Mouse (Mus musculus): ENCODE results near the gene Olfr1152. TPM values are rescaled to one million over a fixed set of nuclear protein-coding genes. Genes with fewer than 3 reads are reported as not detected.

Gene Olfr1152
- polyA plus RNA-seq, 1 experiment = not detected

DNA sequence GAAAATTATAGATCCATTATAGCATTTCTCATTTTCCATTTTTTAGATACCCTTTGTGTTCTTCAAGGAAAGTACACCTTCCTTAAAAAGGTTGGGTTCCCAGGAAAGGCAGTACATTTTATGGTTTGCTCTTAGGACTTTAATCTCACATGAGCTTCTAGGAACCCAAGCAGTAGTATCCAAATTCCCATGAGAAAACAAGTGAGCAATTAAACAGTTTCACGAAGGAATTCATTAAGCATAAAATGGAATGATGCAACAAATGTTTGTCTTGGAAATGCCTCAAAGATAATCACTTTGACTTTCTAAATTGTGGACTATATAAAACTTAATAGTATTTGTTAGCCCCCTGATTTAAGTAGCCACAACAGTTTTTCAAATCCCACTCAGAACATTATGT, 38.8 kb downstream of the Olfr1152 start, which contains the start of gene Olfr1154:
Gene Olfr1154 (minus strand): TSS at position 101 of the 400 bp plus-strand sequence.
- TF ChIP-seq MYOD1 (IDR thresholded peaks at IDR 0.05; ENCODE audit: control insufficient read depth in 1 of 3, insufficient read length in 2 of 3, low read depth in 2 of 3) (no peak), TCF3 (IDR thresholded peaks at IDR 0.05; ENCODE audit: insufficient read length, low read depth) (no peak), POLR2AphosphoS2 (IDR thresholded peaks at IDR 0.05; ENCODE audit: insufficient read length, low read depth) (no peak), USF1 (IDR thresholded peaks at IDR 0.05; ENCODE audit: low read depth) (no peak), POLR2A (IDR thresholded peaks at IDR 0.05; ENCODE audit: insufficient read length, low read depth) (no peak), E2F4 (IDR thresholded peaks at IDR 0.05; ENCODE audit: insufficient read depth) (no peak), MYOG (IDR thresholded peaks at IDR 0.05; ENCODE audit: control insufficient read depth in 1 of 3, insufficient read depth in 1 of 3, insufficient read length in 2 of 3, low read depth in 2 of 3) (no peak), CEBPB (IDR thresholded peaks at IDR 0.05; ENCODE audit: insufficient read depth, poor library complexity, severe bottlenecking) (no peak), TCF12 (IDR thresholded peaks at IDR 0.05; ENCODE audit: insufficient read depth, poor library complexity, severe bottlenecking) (no peak), MAX (IDR thresholded peaks at IDR 0.05; ENCODE audit: low read depth) (no peak), SRF (IDR thresholded peaks at IDR 0.05; ENCODE audit: control insufficient read depth, insufficient read length, low read depth) (no peak), REST (IDR thresholded peaks at IDR 0.05; ENCODE audit: insufficient read depth, insufficient read length) (no peak)
- Histone ChIP-seq H3K36me3 (ENCODE audit: control insufficient read depth, insufficient read depth) (no peaks in the 10 kb centered on the region), H3K79me2 (ENCODE audit: control insufficient read depth, insufficient read depth) (no peaks in the 10 kb centered on the region), H3ac (ENCODE audit: control insufficient read depth, insufficient read length) (no peak within 1 kb of the TSS), H3K4me2 (ENCODE audit: low read depth) (no peak within 1 kb of the TSS), H3K27me3 (ENCODE audit: control insufficient read depth, insufficient read depth, insufficient read length) (no peaks in the 10 kb centered on the region), H3K4me3 (no peak within 1 kb of the TSS)

Other genes with a start within 250 kb of the Olfr1152 start
- not detected for gene Olfr1131, start 239.4 kb upstream of the Olfr1152 start, polyA plus RNA-seq (2012; fragmentation: generic; extraction: Trizol)
- not detected for gene Olfr1132, start 229.0 kb upstream of the Olfr1152 start, polyA plus RNA-seq (2012; fragmentation: generic; extraction: Trizol)
- gene Olfr1133, start 219.1 kb upstream of the Olfr1152 start, polyA plus RNA-seq (2012; fragmentation: generic; extraction: Trizol) = not detected
- gene Olfr1134, start 208.0 kb upstream of the Olfr1152 start, polyA plus RNA-seq (2012; fragmentation: generic; extraction: Trizol) = not detected
- gene Olfr1135, start 192.8 kb upstream of the Olfr1152 start, polyA plus RNA-seq (2012; fragmentation: generic; extraction: Trizol) = not detected
- gene Olfr1136, start 172.5 kb upstream of the Olfr1152 start, polyA plus RNA-seq (2012; fragmentation: generic; extraction: Trizol) = not detected
- gene Olfr1137, start 153.3 kb upstream of the Olfr1152 start, polyA plus RNA-seq (2012; fragmentation: generic; extraction: Trizol) = not detected
- gene Olfr1138, start 126.5 kb upstream of the Olfr1152 start, polyA plus RNA-seq (2012; fragmentation: generic; extraction: Trizol) = not detected
- gene Olfr1140, start 122.7 kb upstream of the Olfr1152 start, polyA plus RNA-seq (2012; fragmentation: generic; extraction: Trizol) = not detected
- gene Olfr1141, start 112.5 kb upstream of the Olfr1152 start, polyA plus RNA-seq (2012; fragmentation: generic; extraction: Trizol) = not detected
- gene Olfr152, start 87.0 kb upstream of the Olfr1152 start, polyA plus RNA-seq (2012; fragmentation: generic; extraction: Trizol) = not detected
- gene Olfr1143, start 65.9 kb upstream of the Olfr1152 start, polyA plus RNA-seq (2012; fragmentation: generic; extraction: Trizol) = not detected
- gene Olfr1145, start 56.7 kb upstream of the Olfr1152 start, polyA plus RNA-seq (2012; fragmentation: generic; extraction: Trizol) = not detected
- not detected for gene Olfr1148, start 36.0 kb upstream of the Olfr1152 start, polyA plus RNA-seq (2012; fragmentation: generic; extraction: Trizol)
- gene Olfr1150-ps1, start 22.5 kb upstream of the Olfr1152 start, polyA plus RNA-seq (2012; fragmentation: generic; extraction: Trizol) = not detected
- not detected for gene Olfr1151, start 10.6 kb upstream of the Olfr1152 start, polyA plus RNA-seq (2012; fragmentation: generic; extraction: Trizol)
- not detected for gene Olfr1153, start 28.5 kb downstream of the Olfr1152 start, polyA plus RNA-seq (2012; fragmentation: generic; extraction: Trizol)
- gene Olfr1154, start 38.7 kb downstream of the Olfr1152 start, polyA plus RNA-seq (2012; fragmentation: generic; extraction: Trizol) = not detected
- gene Olfr1155, start 78.6 kb downstream of the Olfr1152 start, polyA plus RNA-seq (2012; fragmentation: generic; extraction: Trizol) = not detected
- not detected for gene Olfr1156, start 86.6 kb downstream of the Olfr1152 start, polyA plus RNA-seq (2012; fragmentation: generic; extraction: Trizol)
- not detected for gene Olfr1157, start 101.8 kb downstream of the Olfr1152 start, polyA plus RNA-seq (2012; fragmentation: generic; extraction: Trizol)
- not detected for gene Olfr74, start 108.2 kb downstream of the Olfr1152 start, polyA plus RNA-seq (2012; fragmentation: generic; extraction: Trizol)
- not detected for gene Olfr1158, start 123.6 kb downstream of the Olfr1152 start, polyA plus RNA-seq (2012; fragmentation: generic; extraction: Trizol)
- gene Olfr1160, start 141.8 kb downstream of the Olfr1152 start, polyA plus RNA-seq (2012; fragmentation: generic; extraction: Trizol) = not detected
- gene Olfr1161, start 156.3 kb downstream of the Olfr1152 start, polyA plus RNA-seq (2012; fragmentation: generic; extraction: Trizol) = not detected
- gene Olfr73, start 171.2 kb downstream of the Olfr1152 start, polyA plus RNA-seq (2012; fragmentation: generic; extraction: Trizol) = not detected
- gene Olfr1162, start 184.6 kb downstream of the Olfr1152 start, polyA plus RNA-seq (2012; fragmentation: generic; extraction: Trizol) = not detected
- not detected for gene Olfr1163, start 205.3 kb downstream of the Olfr1152 start, polyA plus RNA-seq (2012; fragmentation: generic; extraction: Trizol)
- not detected for gene Olfr1164, start 227.5 kb downstream of the Olfr1152 start, polyA plus RNA-seq (2012; fragmentation: generic; extraction: Trizol)

Data from myocyte (in vitro differentiated cells).